Mouse (Mus musculus) layer of hippocampus, postnatal 10 days (tissue): ENCODE data around the gene Odf3. TPM values are rescaled to one million over a fixed set of nuclear protein-coding genes. Genes with fewer than 3 reads are reported as not detected.

ENCODE experiments used
- DNase-seq, 2 experiments: peaks; one replicate each; pipeline ENCODE4 v3.0.0; 2021; ENCODE audit warnings: low spot score in 2 of 2
- long read RNA-seq: library from polyadenylated mRNA; stranded (forward); transcript quantifications from one replicate; pipeline ENCODE4 v2.0.0, GENCODE M21; 2023
- total RNA-seq, 2 experiments: library from RNA; stranded (reverse); gene quantifications; 2 replicates each; pipeline ENCODE4 v1.2.3; 2021

Gene Odf3
- not detected for total RNA-seq
- long read RNA-seq = 0 reads

- DNase-seq = peak in 1 of 2 experiments; percentile 63
Observed at GRCm38 (mm10) chr7:140847755-140848580, at the start of gene Odf3. Gene Odf3 (plus strand): TSS chr7:140847805.

GRCm38 (mm10) chr7:140798212-140798611, 49.4 kb upstream of the Odf3 start:
- DNase-seq = no peak

GRCm38 (mm10) chr7:140802629-140803028, 45.0 kb upstream of the Odf3 start:
- DNase-seq = no peak

DNA sequence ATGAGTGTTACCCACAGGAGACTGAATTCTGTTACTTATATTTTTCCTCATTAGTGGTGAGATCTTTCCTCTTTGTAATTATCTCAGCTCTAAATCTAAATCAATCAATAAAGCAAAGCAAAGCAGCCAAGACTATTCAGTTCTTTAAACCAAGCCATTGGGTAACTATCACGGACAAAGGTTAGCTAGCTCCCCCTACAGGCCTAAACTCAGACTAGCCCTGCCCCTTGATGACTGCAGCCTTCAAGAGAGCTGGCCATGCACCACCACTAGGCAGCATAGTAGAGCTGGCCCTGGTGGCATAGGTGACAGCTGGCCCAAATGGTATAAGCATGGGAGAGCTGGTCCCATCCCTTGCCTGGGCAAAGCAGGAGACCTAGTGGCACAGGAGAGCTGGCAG, 41.9 kb upstream of the Odf3 start:
- DNase-seq = peak in 1 of 2 experiments; percentile 48

GRCm38 (mm10) chr7:140810496-140810895, 37.1 kb upstream of the Odf3 start:
- no peak for DNase-seq

DNA sequence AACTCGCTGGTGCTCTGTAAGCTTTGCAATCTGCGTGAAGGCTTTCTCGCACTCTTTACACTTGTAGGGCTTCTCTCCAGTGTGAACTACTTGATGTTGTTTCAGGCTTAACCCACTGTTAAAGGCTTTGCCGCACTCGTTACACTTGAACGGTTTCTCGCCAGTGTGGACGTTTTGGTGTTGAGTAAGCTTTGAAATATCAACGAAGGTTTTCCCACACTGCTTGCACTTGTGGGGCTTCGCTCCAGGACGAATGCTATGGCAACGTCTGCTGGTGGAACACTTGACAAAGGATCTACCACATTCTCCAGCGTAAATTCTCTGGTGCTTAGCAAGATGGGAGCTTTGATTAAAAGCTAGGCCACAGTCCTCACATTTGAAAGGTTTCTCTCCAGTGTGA, 35.9 kb upstream of the Odf3 start:
- DNase-seq = peak in 1 of 2 experiments; percentile 36

DNA sequence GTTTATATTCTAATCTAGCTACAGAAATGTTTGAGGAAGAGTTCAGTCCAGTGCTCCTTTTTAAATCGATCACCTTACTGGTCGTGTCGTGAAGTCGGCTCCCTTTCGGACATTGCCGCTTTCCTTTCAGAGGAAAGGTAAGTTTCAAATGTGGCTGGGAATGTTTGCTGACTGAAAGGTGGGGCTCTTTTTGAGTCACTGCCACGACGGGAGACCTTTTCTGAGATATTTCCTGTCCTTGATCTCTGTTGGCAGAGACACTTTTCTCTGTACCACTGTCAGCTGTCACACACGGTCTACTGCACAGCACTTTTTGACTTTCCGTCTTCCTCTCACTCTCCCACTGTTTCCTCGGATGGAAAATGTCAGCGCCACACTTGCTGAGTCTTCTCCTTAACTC, 34.8 kb upstream of the Odf3 start:
- DNase-seq = no peak

- no peak for DNase-seq
Observed at GRCm38 (mm10) chr7:140820173-140820572, 27.4 kb upstream of the Odf3 start.

DNA sequence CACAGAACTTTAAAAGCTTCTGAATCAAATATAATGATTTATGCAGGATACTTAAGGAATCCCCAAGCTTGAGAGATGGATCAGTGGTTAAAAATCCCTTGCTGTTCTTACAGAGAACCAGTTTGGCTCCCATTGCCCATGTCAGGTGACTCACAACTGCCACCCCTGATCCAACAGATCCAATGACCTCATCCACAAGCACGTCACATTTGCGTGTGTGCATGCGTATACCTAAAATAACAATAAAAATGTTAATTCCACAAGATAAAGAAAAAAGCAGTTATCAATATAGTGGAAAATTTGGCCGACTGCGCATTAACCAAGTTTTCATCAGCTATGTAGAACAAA, 26.3 kb upstream of the Odf3 start:
- no peak for DNase-seq

GRCm38 (mm10) chr7:140821653-140822329, 25.8 kb upstream of the Odf3 start, which contains the start of gene Zfp941:
Gene Zfp941 (minus strand): TSS chr7:140822178.
- DNase-seq = peak; percentile 71

DNA sequence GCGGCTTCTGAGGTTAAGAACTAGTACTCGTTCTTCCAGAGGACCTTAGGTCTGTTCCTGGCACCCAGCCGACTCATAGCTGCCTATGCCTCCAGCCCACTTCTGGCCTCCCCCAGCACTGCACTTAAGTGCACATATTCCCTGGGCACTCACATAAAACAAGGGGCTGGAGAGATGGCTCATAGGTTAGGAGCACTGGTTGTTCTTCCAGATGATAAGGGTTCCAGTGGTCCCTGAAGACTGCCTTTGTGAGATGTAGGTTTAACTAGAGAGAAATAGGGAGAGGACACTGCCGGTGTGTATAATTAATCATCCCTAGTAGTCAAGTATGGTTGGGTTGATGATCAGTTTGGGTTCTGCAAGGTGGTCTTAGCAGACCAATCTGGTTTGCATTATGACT, 24.9 kb upstream of the Odf3 start:
- no peak for DNase-seq

- DNase-seq = peak in 1 of 2 experiments; percentile 54
Observed at GRCm38 (mm10) chr7:140828171-140828881, 19.3 kb upstream of the Odf3 start.

DNA sequence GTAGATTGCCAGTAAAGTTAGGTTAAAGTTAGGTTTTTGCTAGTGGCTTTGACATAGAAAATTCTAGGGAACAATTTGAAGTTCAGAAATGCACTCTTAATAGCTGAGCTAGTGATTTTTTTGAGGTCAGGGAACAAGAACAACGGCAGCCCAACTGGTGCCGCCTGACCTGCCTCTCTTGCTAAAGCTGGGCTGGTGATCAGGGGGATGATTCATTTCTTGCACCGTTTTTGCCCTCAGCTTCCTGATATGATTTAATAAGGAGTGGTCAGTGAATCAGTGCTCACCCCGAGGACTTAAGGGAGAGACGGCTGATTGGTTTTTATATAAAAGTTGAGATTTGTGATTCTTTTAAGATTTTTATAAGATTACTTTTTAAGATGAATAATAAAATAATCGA, 16.2 kb upstream of the Odf3 start:
- DNase-seq = no peak

DNA sequence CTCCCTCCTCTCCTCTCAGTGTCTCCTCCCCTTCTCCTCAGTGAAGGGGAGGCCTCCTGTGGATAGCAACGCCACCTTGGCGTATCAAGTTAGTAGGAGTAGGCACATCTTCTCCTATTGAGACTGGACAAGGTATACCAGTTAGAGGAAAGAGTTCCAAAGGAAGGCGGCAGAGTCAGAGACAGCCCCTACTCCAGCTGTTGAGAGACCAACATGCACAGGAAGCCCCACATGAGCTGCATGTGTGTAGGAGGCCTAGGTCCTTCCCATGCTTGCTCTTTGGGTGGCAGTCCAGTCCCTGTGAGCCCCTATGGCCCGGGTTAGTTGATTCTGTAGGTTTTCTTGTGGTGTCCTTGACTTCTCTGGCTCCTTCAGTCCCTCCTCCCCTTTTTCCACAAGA, 14.3 kb upstream of the Odf3 start:
- no peak for DNase-seq

DNA sequence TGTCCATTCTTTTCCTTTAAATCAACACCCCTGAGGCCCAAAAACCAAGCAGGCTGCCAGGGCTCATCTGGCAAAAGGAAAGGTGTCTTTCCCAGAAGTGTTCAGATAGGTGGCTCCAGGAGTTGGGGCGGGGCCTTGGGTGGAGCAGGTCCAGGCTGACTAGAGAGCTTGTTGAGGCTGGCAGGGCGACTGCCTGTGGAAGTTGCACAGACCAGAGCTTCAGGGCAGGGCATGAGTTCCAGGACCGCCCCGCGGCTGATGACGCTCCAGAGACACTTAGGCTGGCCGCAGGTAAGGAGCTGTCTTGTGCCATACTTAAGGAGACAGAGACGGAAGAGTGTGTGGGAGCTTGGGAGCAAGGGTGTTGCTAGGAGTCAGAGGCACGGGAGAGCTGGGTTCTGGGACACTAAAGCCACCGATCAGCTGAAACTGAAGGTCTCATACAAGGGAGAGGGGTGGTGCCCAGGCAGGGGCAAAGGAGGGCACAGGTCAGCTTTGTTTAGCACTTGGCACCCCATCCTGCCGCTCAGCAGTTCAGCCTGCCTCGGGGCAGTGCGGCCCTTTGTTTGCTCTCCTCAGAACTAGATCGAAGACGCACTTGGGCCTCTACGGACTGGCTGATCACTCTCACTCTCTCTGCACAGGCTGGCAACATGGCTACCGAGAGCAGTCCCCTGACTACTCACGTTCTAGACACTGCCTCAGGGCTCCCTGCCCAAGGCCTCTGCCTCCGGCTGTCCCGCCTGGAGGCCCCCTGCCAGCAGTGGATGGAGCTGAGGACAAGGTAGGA, 12.4 kb upstream of the Odf3 start, which contains the start of gene Urah:
Gene Urah, plus strand, starts transcription at position 51 of the 790 bp plus-strand sequence.
- DNase-seq = no peak

GRCm38 (mm10) chr7:140835758-140836087, 11.9 kb upstream of the Odf3 start:
- no peak for DNase-seq

- no peak for DNase-seq
Observed at GRCm38 (mm10) chr7:140836243-140837115, 11.1 kb upstream of the Odf3 start.

GRCm38 (mm10) chr7:140839556-140839955, 8.0 kb upstream of the Odf3 start:
- no peak for DNase-seq

GRCm38 (mm10) chr7:140840750-140841735, 6.6 kb upstream of the Odf3 start:
- no peak for DNase-seq
